Mouse (Mus musculus) forebrain, embryonic 11.5 days (tissue): Measurements from ENCODE around the gene Rnase12. TPM values are rescaled to one million over a fixed set of nuclear protein-coding genes. Genes with fewer than 3 reads are reported as not detected.

Source experiments
- ATAC-seq: fragments of 200-750 bp; cut with Nextera tagmentation; replicated peaks from 2 replicates; pipeline ENCODE4 v1.8.0; 2017; ENCODE audit warnings: moderate TSS enrichment; ENCODE audit not compliant: low FRiP score
- DNase-seq: peaks from one replicate; pipeline ENCODE4 v3.0.0-alpha.2; 2017; ENCODE audit warnings: low spot score
- H3K27ac ChIP-seq: fragments of 300-500 bp; sonication (generic); 2 replicates; pipeline ENCODE4 v1.5.1; 2014; ENCODE audit warnings: low read depth, low read length
- H3K27me3 ChIP-seq: fragments of 300-500 bp; sonication (generic); 2 replicates; pipeline ENCODE4 v1.6.1; 2014; ENCODE audit warnings: mild to moderate bottlenecking, low read length, mixed read lengths; ENCODE audit not compliant: control insufficient read depth, insufficient read depth
- H3K36me3 ChIP-seq: fragments of 300-500 bp; sonication (generic); 2 replicates; pipeline ENCODE4 v1.6.1; 2014; ENCODE audit warnings: mild to moderate bottlenecking, low read length, moderate library complexity, mixed read lengths; ENCODE audit not compliant: control insufficient read depth, insufficient read depth
- H3K4me1 ChIP-seq: fragments of 300-500 bp; sonication (generic); replicated peaks from 2 replicates; pipeline ENCODE4 v1.6.1; 2014; ENCODE audit warnings: low read length, mixed read lengths; ENCODE audit not compliant: control insufficient read depth, insufficient read depth
- H3K4me2 ChIP-seq: fragments of 300-500 bp; sonication (generic); 2 replicates; pipeline ENCODE4 v1.6.1; 2014; ENCODE audit warnings: low read depth, mild to moderate bottlenecking, low read length, moderate library complexity, mixed read lengths; ENCODE audit not compliant: severe bottlenecking
- H3K4me3 ChIP-seq: fragments of 300-500 bp; sonication (generic); 2 replicates; pipeline ENCODE4 v1.5.1; 2014; ENCODE audit warnings: low read depth, low read length
- H3K9ac ChIP-seq: fragments of 300-500 bp; sonication (generic); 2 replicates; pipeline ENCODE4 v1.6.1; 2014; ENCODE audit warnings: low read length
- H3K9me3 ChIP-seq: fragments of 300-500 bp; sonication (generic); 2 replicates; pipeline ENCODE4 v1.6.1; 2016; ENCODE audit warnings: low read length, mixed read lengths; ENCODE audit not compliant: control insufficient read depth
- WGBS: fragments of 180-500 bp; shearing (Covaris S2); extraction: QIAGEN DNeasy Blood & Tissue Kit; methylation state at CpG from one replicate; pipeline ENCODE4 v1.1.7; 2014; 5-methylcytosine and 5-hydroxymethylcytosine counted together
- polyA plus RNA-seq: library from polyadenylated mRNA; unstranded; fragments of >200 nt; fragmentation: Nextera tagmentation; extraction: Ambion mirVana; gene quantifications from 2 replicates; pipeline ENCODE4 v1.2.1, GENCODE M21; 2014

Rnase12 gene
- polyA plus RNA-seq, 1 experiment from 2014 or later = not detected

DNA sequence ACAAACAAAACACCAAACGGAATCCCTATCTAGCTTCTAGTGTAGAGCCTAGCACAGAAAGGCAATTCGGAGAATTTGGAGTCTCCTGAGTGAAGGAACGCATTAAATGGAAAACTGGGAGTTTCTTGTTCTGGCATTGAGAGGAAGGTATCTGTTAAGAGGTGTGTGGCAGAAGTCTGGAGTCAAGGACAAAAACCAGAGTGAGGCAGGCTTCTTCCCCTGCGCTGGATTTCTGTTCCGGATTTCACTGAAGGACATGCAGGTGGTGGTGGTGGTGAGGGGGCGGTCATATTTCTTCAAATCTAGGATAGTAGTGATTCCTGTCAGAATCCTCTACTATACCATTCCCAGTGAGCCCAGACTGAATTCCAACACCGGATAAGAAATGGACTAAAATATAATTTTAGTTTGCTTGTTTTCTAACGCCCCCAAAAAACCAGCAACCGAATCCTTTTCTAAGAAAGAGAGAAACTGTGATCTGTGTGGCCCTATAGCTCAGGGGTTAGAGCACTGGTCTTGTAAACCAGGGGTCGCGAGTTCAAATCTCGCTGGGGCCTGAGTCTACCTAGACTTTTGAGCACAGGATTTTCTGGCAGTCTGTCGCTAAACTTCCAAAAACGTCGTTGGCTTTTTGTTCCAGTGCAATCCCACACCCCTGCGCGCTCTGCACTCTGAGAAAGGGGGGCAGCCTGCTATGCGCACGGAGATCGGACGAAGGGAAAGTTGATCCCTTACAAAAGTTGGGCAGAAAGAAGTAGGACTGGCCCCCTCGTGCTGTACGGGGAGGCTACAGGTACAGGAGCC lies 30.9 kb upstream of the Rnase12 start:
- WGBS = 1% methylated on average over 23 of the region's 23 CpGs
- ATAC-seq = peak; percentile 36
- Histone ChIP-seq H3K4me3 (peak overlapping the region; percentile 47), H3K9me3 (no peaks in the 10 kb centered on the region), H3K4me2 (peak overlapping the region; percentile 48), H3K4me1 (no peaks in the 10 kb centered on the region), H3K36me3 (no peaks in the 10 kb centered on the region), H3K9ac (peak overlapping the region; percentile 48), H3K27ac (no peak overlapping the region), H3K27me3 (no peaks in the 10 kb centered on the region; the same call in 1 of the 2 replicates)
- peak; percentile 88 for DNase-seq

DNA sequence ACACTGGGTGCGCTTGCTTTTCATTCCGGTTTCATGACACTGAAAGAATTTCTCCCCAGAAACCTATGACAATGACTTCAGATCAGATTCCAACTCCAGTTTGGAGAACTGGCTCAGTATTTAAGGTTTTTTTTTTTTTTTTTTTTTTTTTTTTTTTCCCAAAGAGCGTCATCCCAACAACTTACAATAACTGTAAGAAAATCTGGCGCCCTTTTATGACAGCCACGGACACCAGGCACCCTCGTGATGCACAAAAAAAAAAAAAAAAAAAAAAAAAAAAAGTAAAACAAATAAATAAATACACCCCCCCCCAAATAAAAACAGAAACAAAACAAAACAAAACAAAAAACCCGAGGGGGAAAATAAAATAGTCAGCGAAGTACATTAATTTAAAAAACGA lies 30.3 kb upstream of the Rnase12 start:
- Histone ChIP-seq H3K4me1 (no peaks in the 10 kb centered on the region), H3K4me2 (peak overlapping the region; percentile 48), H3K4me3 (peak overlapping the region; percentile 47), H3K36me3 (no peaks in the 10 kb centered on the region), H3K9ac (peak overlapping the region; percentile 48; the same call in 1 of the 2 replicates), H3K9me3 (no peaks in the 10 kb centered on the region), H3K27ac (no peak overlapping the region), H3K27me3 (no peaks in the 10 kb centered on the region; the same call in 1 of the 2 replicates)
- WGBS = 8% methylated on average over 9 of the region's 9 CpGs
- no peak for DNase-seq
- ATAC-seq = no peak

DNA sequence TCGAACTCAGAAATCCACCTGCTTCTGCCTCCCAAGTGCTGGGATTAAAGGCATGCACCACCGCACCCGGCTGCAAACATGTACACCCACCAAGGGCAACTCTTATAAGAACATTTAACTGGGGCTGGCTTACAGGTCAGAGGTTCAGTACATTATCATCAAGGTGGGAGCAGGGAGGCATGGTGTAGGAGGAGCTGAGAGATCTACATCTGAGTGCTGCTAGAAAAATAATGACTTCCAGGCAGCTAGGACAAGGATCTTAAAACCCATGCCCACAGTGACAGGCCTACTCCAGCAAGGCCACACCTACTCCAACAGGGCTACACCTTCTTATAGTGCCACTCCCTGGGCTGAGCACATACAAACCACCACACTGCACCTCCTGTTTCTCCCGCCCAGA lies 28.4 kb upstream of the Rnase12 start:
- no peak overlapping the region for H3K4me3 ChIP-seq
- 75% methylated on average over 4 of the region's 4 CpGs for WGBS
- no peak overlapping the region for H3K4me2 ChIP-seq
- DNase-seq (no peak), ATAC-seq (no peak)
- H3K9me3 ChIP-seq = no peaks in the 10 kb centered on the region
- no peaks in the 10 kb centered on the region for H3K36me3 ChIP-seq
- no peak overlapping the region for H3K27ac ChIP-seq
- H3K9ac ChIP-seq = no peak overlapping the region
- no peaks in the 10 kb centered on the region; the same call in 1 of the 2 replicates for H3K27me3 ChIP-seq
- no peaks in the 10 kb centered on the region for H3K4me1 ChIP-seq

DNA sequence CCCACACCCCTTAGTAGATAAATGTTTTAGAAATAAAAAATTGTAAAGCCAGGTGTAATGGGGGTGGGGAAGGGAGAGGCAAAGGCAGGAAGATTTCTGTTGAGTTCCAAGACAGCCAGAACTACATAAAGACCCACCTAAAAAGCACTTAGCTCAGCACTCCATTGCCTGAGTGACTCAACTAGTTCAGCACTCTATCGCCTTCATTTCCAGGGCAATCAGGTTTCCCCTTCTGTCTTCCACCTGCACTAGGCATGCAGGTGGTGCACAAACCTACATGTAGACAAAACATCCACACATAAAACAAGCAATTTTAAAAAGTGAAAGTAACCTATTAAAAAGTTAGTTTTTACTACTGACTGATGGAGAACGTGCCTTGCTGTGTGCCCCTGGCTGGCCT lies 27.6 kb upstream of the Rnase12 start:
- H3K27ac ChIP-seq = no peak overlapping the region
- WGBS = 66% methylated on average over 2 of the region's 2 CpGs
- H3K27me3 ChIP-seq = no peaks in the 10 kb centered on the region; the same call in 1 of the 2 replicates
- H3K36me3 ChIP-seq = no peaks in the 10 kb centered on the region
- no peak overlapping the region for H3K9ac ChIP-seq
- DNase-seq = no peak
- H3K9me3 ChIP-seq = no peaks in the 10 kb centered on the region
- no peak overlapping the region for H3K4me2 ChIP-seq
- no peak for ATAC-seq
- H3K4me3 ChIP-seq = no peak overlapping the region
- H3K4me1 ChIP-seq = no peaks in the 10 kb centered on the region

DNA sequence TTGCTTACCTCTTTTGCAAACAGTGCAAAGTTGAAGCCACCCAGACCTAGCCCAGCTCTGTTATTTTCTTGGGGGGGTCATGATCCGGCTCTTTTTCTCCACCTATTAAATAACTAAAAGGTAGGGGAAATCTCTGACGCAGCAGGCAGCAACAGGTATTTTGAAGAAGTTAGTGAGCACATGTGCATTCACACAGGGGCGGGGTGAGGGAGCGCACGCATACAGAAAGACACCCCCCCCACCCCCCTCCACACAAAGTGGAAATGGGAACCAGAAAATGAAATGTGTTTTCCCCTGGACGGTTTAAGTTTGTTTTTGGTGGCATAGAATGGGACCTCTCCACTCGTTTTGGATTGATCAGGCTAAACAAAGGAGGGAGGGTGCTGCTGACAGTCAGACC lies 26.3 kb upstream of the Rnase12 start:
- no peaks in the 10 kb centered on the region for H3K9me3 ChIP-seq
- ATAC-seq (no peak), DNase-seq (no peak)
- H3K27ac ChIP-seq = no peak overlapping the region
- peak overlapping the region; percentile 68 for H3K4me2 ChIP-seq
- no peaks in the 10 kb centered on the region for H3K4me1 ChIP-seq
- H3K9ac ChIP-seq = peak overlapping the region; percentile 50; the same call in 1 of the 2 replicates
- H3K4me3 ChIP-seq = peak overlapping the region; percentile 55
- no peaks in the 10 kb centered on the region; the same call in 1 of the 2 replicates for H3K27me3 ChIP-seq
- WGBS = 11% methylated on average over 7 of the region's 7 CpGs
- no peaks in the 10 kb centered on the region for H3K36me3 ChIP-seq

DNA sequence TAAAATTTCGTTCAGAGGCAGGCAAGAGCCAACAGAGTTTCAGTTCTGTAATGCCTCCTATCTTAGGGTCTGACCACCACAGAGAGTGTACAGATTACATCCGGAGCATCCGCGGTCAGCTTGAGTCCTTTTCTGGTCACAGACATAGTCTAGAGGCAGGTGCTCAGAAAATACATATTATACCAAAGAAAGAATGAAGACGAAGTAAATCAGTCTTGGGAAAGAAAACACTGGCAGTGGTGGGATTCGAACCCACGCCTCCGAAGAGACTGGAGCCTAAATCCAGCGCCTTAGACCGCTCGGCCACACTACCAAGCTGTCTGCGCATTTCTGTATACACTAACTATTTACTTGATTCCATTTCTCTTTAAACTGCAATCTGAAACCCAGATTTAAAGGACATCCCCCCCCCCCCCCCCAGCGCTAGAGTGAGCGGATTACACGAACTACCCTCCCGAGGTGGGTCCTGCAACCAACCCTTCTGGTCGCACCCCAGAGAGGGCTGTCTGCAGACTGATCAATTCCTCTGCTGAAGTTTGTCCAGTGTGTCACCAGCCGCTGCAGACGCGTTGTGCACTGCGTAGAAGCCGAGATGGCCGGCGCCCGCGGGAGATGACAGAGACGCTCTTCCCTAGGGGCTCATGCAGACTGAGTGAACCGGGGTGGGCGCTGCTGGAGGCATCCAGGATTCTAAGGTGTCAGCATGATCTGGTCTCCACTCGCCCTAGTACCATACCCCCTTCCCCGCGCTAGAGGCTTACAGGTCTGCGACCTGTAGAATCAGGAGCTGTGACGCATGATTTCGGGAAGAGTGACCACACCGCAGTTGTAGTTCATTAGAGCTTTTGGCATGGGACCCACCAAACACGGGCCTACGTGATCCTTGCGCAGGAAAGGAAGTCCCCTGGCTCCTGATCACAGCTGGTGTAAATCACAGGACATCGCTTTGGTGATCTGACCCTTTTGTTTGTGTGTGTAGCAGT lies 25.4 kb upstream of the Rnase12 start:
- DNase-seq (peak; percentile 83), ATAC-seq (peak; percentile 80)
- H3K9ac ChIP-seq = peak overlapping the region; percentile 50
- H3K4me2 ChIP-seq = peak overlapping the region; percentile 68
- H3K4me3 ChIP-seq = peak overlapping the region; percentile 55
- no peaks in the 10 kb centered on the region for H3K4me1 ChIP-seq
- H3K27me3 ChIP-seq = no peaks in the 10 kb centered on the region; the same call in 1 of the 2 replicates
- no peaks in the 10 kb centered on the region for H3K9me3 ChIP-seq
- no peaks in the 10 kb centered on the region for H3K36me3 ChIP-seq
- H3K27ac ChIP-seq = no peak overlapping the region
- 2% methylated on average over 39 of the region's 40 CpGs for WGBS

DNA sequence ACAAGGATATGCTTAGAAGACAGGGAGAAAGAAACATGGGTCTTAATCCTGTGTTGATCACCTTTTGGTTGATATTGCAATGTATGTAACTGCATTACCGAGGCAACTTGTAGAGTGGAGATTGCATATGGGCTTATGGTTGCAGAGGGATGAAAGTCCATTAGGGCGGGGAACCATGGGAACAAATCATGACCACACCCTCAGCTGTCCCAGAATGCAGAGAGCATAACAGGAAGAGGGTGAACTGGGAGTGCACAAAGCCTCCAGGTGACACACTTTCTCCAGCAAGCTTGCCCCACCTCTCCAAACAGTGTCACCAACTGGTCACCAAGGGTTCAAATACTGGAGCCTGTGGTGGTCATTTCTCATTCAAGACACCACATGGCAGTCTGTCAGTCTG lies 23.6 kb upstream of the Rnase12 start:
- Histone ChIP-seq H3K36me3 (no peaks in the 10 kb centered on the region), H3K27ac (no peak overlapping the region), H3K9ac (no peak overlapping the region), H3K4me3 (no peak overlapping the region), H3K4me2 (no peak overlapping the region), H3K27me3 (no peaks in the 10 kb centered on the region; the same call in 1 of the 2 replicates), H3K9me3 (no peaks in the 10 kb centered on the region), H3K4me1 (no peaks in the 10 kb centered on the region)
- 84% methylated on average over 2 of the region's 2 CpGs for WGBS
- ATAC-seq = no peak
- no peak for DNase-seq

DNA sequence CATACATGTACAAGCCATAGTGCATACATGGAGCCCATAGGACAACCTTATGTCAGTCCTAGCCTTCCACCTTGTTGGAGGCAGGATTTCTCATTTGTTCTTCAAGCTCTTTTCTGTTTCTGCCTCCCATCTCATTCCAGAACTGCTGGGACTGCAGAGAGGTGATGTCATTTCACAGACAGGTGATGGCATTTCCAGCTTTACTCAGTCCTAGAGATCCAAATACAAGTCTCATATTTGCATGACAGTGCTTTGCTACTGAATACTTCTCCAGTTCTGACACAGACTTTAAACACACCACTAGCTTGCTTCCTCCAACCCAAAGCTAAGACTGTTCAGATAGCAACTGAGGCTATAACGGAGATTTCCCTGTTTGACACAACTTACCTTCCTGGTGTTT lies 21.7 kb upstream of the Rnase12 start:
- ATAC-seq = no peak
- WGBS = 88% methylated on average over 1 of the region's 1 CpGs
- no peak overlapping the region for H3K27ac ChIP-seq
- no peak overlapping the region for H3K4me3 ChIP-seq
- H3K9me3 ChIP-seq = no peaks in the 10 kb centered on the region
- no peak for DNase-seq
- no peak overlapping the region for H3K4me2 ChIP-seq
- no peaks in the 10 kb centered on the region for H3K4me1 ChIP-seq
- no peaks in the 10 kb centered on the region; the same call in 1 of the 2 replicates for H3K27me3 ChIP-seq
- no peaks in the 10 kb centered on the region for H3K36me3 ChIP-seq
- no peak overlapping the region for H3K9ac ChIP-seq
